Mouse (Mus musculus) liver, embryonic 14.5 days (tissue): ENCODE results near the gene Allc. TPM values are rescaled to one million over a fixed set of nuclear protein-coding genes. Genes with fewer than 3 reads are reported as not detected.

Experiments used
- ATAC-seq: fragments of 200-750 bp; cut with Nextera tagmentation; 2 replicates; pipeline ENCODE4 v1.8.0; 2017; ENCODE audit warnings: moderate number of reproducible peaks, mild to moderate bottlenecking, moderate library complexity; ENCODE audit not compliant: insufficient read depth
- DNase-seq, 3 experiments: peaks; one replicate each; pipeline ENCODE4 v3.0.0-alpha.2; 2012 to 2013; ENCODE audit warnings: low read depth in 3 of 3, low spot score in 3 of 3
- H3K27ac ChIP-seq: fragments of 300-500 bp; sonication (generic); 2 replicates; pipeline ENCODE4 v1.5.1; 2014; ENCODE audit warnings: moderate library complexity, mild to moderate bottlenecking, control low read depth, inconsistent platforms
- H3K27me3 ChIP-seq: fragments of 300-500 bp; sonication (generic); 2 replicates; pipeline ENCODE4 v1.6.1; 2014; ENCODE audit warnings: mild to moderate bottlenecking, low read length, moderate library complexity; ENCODE audit not compliant: control insufficient read depth, insufficient read depth
- H3K36me3 ChIP-seq: fragments of 300-500 bp; sonication (generic); replicated peaks from 2 replicates; pipeline ENCODE4 v1.6.1; 2014; ENCODE audit warnings: low read depth; ENCODE audit not compliant: control insufficient read depth, insufficient read depth
- H3K4me1 ChIP-seq, 2 experiments: fragments of 200-500 bp in 1 of 2; fragments of 300-500 bp in 1 of 2; sonication (generic) in 1 of 2; replicated peaks; 2 replicates each; pipeline ENCODE4 v1.6.1; 2012 to 2014; ENCODE audit warnings: antibody characterized with exemption in 1 of 2, inconsistent platforms in 1 of 2, low read length in 1 of 2; ENCODE audit not compliant: control insufficient read depth in 2 of 2, insufficient read depth in 2 of 2
- H3K4me2 ChIP-seq: fragments of 300-500 bp; sonication (generic); 2 replicates; pipeline ENCODE4 v1.6.1; 2014; ENCODE audit warnings: low read depth, mild to moderate bottlenecking, control low read depth, moderate library complexity
- H3K4me3 ChIP-seq, 2 experiments: fragments of 200-500 bp in 1 of 2; fragments of 300-500 bp in 1 of 2; sonication (generic) in 1 of 2; 2 replicates each; pipeline ENCODE4 v1.5.1; 2012 to 2014; ENCODE audit warnings: low read depth in 2 of 2, low read length in 2 of 2, mild to moderate bottlenecking in 2 of 2, control low read depth in 1 of 2, inconsistent platforms in 1 of 2, moderate library complexity in 1 of 2; ENCODE audit not compliant: insufficient read depth in 1 of 2
- H3K9ac ChIP-seq: fragments of 300-500 bp; sonication (generic); replicated peaks from 2 replicates; pipeline ENCODE4 v1.6.1; 2014; ENCODE audit warnings: mild to moderate bottlenecking, control low read depth, moderate library complexity
- H3K9me3 ChIP-seq: fragments of 300-500 bp; sonication (generic); 2 replicates; pipeline ENCODE4 v1.6.1; 2016; ENCODE audit warnings: low read length, mixed read lengths; ENCODE audit not compliant: control insufficient read depth
- CTCF ChIP-seq: IDR thresholded peaks from 2 replicates; pipeline ENCODE4 v1.5.1; 2016; ENCODE audit warnings: antibody characterized with exemption, low read depth, control low read depth
- EP300 ChIP-seq: IDR thresholded peaks from 2 replicates; pipeline ENCODE4 v1.6.1; 2016; ENCODE audit warnings: antibody characterized with exemption, low read depth
- WGBS: fragments of 180-500 bp; shearing (Covaris S2); extraction: QIAGEN DNeasy Blood & Tissue Kit; methylation state at CpG from one replicate; pipeline ENCODE4 v1.1.7; 2014; ENCODE audit not compliant: insufficient replicate concordance; 5-methylcytosine and 5-hydroxymethylcytosine counted together
- polyA plus RNA-seq, 2 experiments: library from polyadenylated mRNA; depleted of rRNA in 1 of 2; stranded (reverse) in 1 of 2; unstranded in 1 of 2; fragments of >200 nt; fragmentation: Nextera tagmentation in 1 of 2; extraction: Ambion mirVana in 1 of 2; gene quantifications; 2 replicates each; pipeline versions ENCODE4 v1.2.1 to v1.2.3; 2012 to 2014

Gene Allc
- polyA plus RNA-seq, 2 experiments, result not detected

GRCm38 (mm10) chr12:28575366-28576070, 6.8 kb downstream of the Allc start:
- H3K9ac ChIP-seq, result no peak overlapping the region
- ATAC-seq, result no peak

GRCm38 (mm10) chr12:28572241-28572640, 10.1 kb downstream of the Allc start:
- no peak for DNase-seq
- Histone ChIP-seq H3K27me3 (no peaks in the 10 kb centered on the region), H3K4me2 (no peak overlapping the region), H3K27ac (no peak overlapping the region), H3K4me3 (no peak overlapping the region), H3K4me1 (no peaks in the 10 kb centered on the region), H3K9ac (no peak overlapping the region), H3K9me3 (no peaks in the 10 kb centered on the region), H3K36me3 (no peaks in the 10 kb centered on the region)
- no peak for TF ChIP-seq CTCF
- no peak for TF ChIP-seq EP300
- no peak for ATAC-seq
- WGBS, result 59% methylated on average over 2 of the region's 2 CpGs

More at GRCm38 (mm10) chr12:28575366-28576070, 6.8 kb downstream of the Allc start:
- H3K27me3 ChIP-seq, result no peaks in the 10 kb centered on the region
- 43% methylated on average over 6 of the region's 6 CpGs for WGBS
- no peak for TF ChIP-seq CTCF
- H3K4me1 ChIP-seq, result peaks cover 0 to 3% of the 10 kb centered on the region in 2 experiments; a peak in 1 of 4 replicates
- no peaks in the 10 kb centered on the region for H3K36me3 ChIP-seq
- H3K9me3 ChIP-seq, result no peaks in the 10 kb centered on the region
- H3K27ac ChIP-seq, result no peak overlapping the region
- H3K4me3 ChIP-seq, result no peak overlapping the region
- no peak for DNase-seq
- no peak overlapping the region for H3K4me2 ChIP-seq

- Histone ChIP-seq H3K9me3 (no peaks in the 10 kb centered on the region), H3K4me3 (no peak within 1 kb of the TSS), H3K36me3 (no peaks in the 10 kb centered on the region), H3K27me3 (no peaks in the 10 kb centered on the region), H3K4me2 (no peak within 1 kb of the TSS), H3K4me1 (no peaks in the 10 kb centered on the region), H3K27ac (no peak within 1 kb of the TSS), H3K9ac (no peak within 1 kb of the TSS)
- 52% methylated on average over 15 of the region's 15 CpGs for WGBS
- ATAC-seq (no peak), DNase-seq (no peak)
- TF ChIP-seq CTCF (no peak), EP300 (no peak)
These were observed 30.0 kb downstream of the Allc start, which contains the start of gene Dcdc2c for GRCm38 (mm10) chr12:28552299-28552698. Dcdc2c (minus strand) TSS chr12:28552399.

- Histone ChIP-seq H3K9me3 (no peaks in the 10 kb centered on the region), H3K4me2 (no peak overlapping the region), H3K9ac (no peak overlapping the region), H3K27me3 (no peaks in the 10 kb centered on the region), H3K27ac (no peak overlapping the region), H3K4me1 (no peaks in the 10 kb centered on the region), H3K4me3 (no peak overlapping the region), H3K36me3 (no peaks in the 10 kb centered on the region)
- TF ChIP-seq EP300 (no peak), CTCF (no peak)
- no peak for DNase-seq
- WGBS, result 70% methylated on average over 18 of the region's 18 CpGs
- ATAC-seq, result no peak
These were observed 30.5 kb downstream of the Allc start for GRCm38 (mm10) chr12:28551775-28552174.

- no peak for TF ChIP-seq EP300
- no peaks in the 10 kb centered on the region for H3K9me3 ChIP-seq
- H3K36me3 ChIP-seq, result no peaks in the 10 kb centered on the region
- no peak overlapping the region for H3K4me3 ChIP-seq
- ATAC-seq (no peak), DNase-seq (no peak)
- no peaks in the 10 kb centered on the region for H3K27me3 ChIP-seq
- no peak overlapping the region for H3K27ac ChIP-seq
- no peak overlapping the region for H3K4me2 ChIP-seq
- H3K9ac ChIP-seq, result no peak overlapping the region
- 48% methylated on average over 4 of the region's 4 CpGs for WGBS
- no peaks in the 10 kb centered on the region for H3K4me1 ChIP-seq
These were observed 33.4 kb downstream of the Allc start for GRCm38 (mm10) chr12:28548887-28549286.
